Mouse (Mus musculus) embryonic facial prominence, embryonic 14.5 days (tissue): ENCODE results near the gene Dip2b. TPM values are rescaled to one million over a fixed set of nuclear protein-coding genes. Genes with fewer than 3 reads are reported as not detected.

ENCODE experiments used
- ATAC-seq: fragments of 200-750 bp; cut with Nextera tagmentation; 2 replicates; pipeline ENCODE4 v1.8.0; 2017; ENCODE audit warnings: low read depth, moderate number of reproducible peaks, moderate TSS enrichment
- DNase-seq: peaks from one replicate; pipeline ENCODE4 v3.0.0-alpha.2; 2015; ENCODE audit warnings: low spot score
- H3K27ac ChIP-seq: fragments of 300-500 bp; sonication (generic); replicated peaks from 2 replicates; pipeline ENCODE4 v1.5.1; 2014; ENCODE audit warnings: low read depth, mild to moderate bottlenecking, low read length, moderate library complexity
- H3K27me3 ChIP-seq: fragments of 300-500 bp; sonication (generic); replicated peaks from 2 replicates; pipeline ENCODE4 v1.6.1; 2014; ENCODE audit warnings: low read length; ENCODE audit not compliant: control insufficient read depth, insufficient read depth
- H3K36me3 ChIP-seq: fragments of 300-500 bp; sonication (generic); 2 replicates; pipeline ENCODE4 v1.6.1; 2014; ENCODE audit warnings: low read length, mixed read lengths; ENCODE audit not compliant: control insufficient read depth, insufficient read depth
- H3K4me1 ChIP-seq: fragments of 300-500 bp; sonication (generic); 2 replicates; pipeline ENCODE4 v1.6.1; 2014; ENCODE audit warnings: antibody characterized with exemption, low read length; ENCODE audit not compliant: control insufficient read depth, insufficient read depth
- H3K4me2 ChIP-seq: fragments of 300-500 bp; sonication (generic); 2 replicates; pipeline ENCODE4 v1.6.1; 2014; ENCODE audit warnings: low read depth, mild to moderate bottlenecking, low read length, moderate library complexity, mixed read lengths
- H3K4me3 ChIP-seq: fragments of 300-500 bp; sonication (generic); 2 replicates; pipeline ENCODE4 v1.5.1; 2014; ENCODE audit warnings: low read depth, mild to moderate bottlenecking, low read length
- H3K9ac ChIP-seq: fragments of 300-500 bp; sonication (generic); 2 replicates; pipeline ENCODE4 v1.6.1; 2014; ENCODE audit warnings: low read depth, mild to moderate bottlenecking, low read length, moderate library complexity, mixed read lengths
- H3K9me3 ChIP-seq: fragments of 300-500 bp; sonication (generic); 2 replicates; pipeline ENCODE4 v1.6.1; 2016; ENCODE audit warnings: low read length; ENCODE audit not compliant: control insufficient read depth
- WGBS: fragments of 180-500 bp; shearing (Covaris S2); extraction: QIAGEN DNeasy Blood & Tissue Kit; methylation state at CpG from one replicate; pipeline ENCODE4 v1.1.7; 2014; 5-methylcytosine and 5-hydroxymethylcytosine counted together
- polyA plus RNA-seq: library from polyadenylated mRNA; unstranded; fragments of >200 nt; fragmentation: Nextera tagmentation; extraction: Ambion mirVana; gene quantifications from 2 replicates; pipeline ENCODE4 v1.2.1, GENCODE M21; 2014

The Dip2b gene
- polyA plus RNA-seq, 1 experiment from 2014 or later = 15.3 TPM

DNA sequence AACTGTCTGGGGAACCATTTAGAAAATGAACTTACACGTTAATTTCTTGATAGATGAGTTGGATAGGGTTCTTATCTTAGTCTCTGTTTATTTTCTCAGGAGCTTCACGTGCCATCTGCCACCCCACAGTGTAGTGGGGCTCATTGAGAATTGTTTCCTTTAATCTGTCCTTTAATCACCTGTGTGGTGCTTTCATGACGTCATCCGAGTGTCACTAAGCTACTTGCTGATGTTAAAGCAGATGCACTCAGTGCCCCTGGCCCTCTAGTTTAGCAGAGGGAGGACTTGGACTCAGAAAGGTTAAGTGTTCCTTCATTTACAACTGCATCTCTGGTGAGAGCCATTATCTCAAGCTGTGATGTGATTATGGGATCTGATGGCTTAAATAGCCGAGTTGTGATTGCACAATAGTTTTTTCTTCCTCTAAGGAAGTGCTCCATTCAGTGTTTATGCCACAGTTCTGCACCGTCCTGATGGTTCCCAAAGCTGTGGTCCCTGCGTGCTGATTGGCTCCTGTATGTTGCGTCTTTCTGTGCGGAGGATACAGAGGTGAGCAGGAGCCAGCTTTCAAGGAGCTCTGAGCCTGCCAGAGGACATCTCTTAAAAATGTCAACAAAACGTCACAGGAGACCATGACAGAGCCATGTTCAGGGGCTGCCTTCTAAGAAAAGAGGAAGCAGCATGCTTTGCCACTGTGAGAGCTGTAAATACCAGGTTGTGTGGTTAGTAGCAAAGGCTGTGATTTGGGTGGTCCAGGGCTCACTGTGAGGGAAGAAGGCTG is 3.0 kb downstream of the Dip2b start:
- WGBS = 46% methylated on average over 10 of the region's 10 CpGs
- peak overlapping the region; percentile 65 for H3K4me2 ChIP-seq
- no peaks in the 10 kb centered on the region for H3K27me3 ChIP-seq
- no peaks in the 10 kb centered on the region for H3K36me3 ChIP-seq
- peak overlapping the region; percentile 93; the same call in 1 of the 2 replicates for H3K4me3 ChIP-seq
- H3K9me3 ChIP-seq = no peaks in the 10 kb centered on the region
- ATAC-seq = no peak
- H3K4me1 ChIP-seq = peaks cover 32% of the 10 kb centered on the region
- no peak for DNase-seq
- peak overlapping the region; percentile 50 for H3K27ac ChIP-seq
- peak overlapping the region; percentile 34 for H3K9ac ChIP-seq

DNA sequence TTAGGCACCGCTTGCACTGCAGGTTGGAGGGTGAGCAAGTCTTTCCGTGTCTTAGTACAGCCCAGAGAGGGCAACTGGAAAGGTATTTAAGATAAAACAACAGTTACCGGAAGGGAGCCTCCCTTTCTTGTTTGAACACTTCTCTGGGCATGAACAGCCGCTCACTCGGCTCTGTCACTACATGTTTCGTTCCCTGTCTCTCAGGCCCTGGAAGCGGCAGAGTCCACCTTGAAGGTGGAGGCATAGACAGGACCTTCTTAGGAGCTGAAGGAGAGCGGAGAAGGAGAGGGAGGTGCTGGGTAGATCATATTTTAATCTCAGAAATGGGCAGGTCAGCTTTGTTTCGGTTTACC is 3.6 kb downstream of the Dip2b start:
- no peaks in the 10 kb centered on the region for H3K9me3 ChIP-seq
- H3K9ac ChIP-seq = no peak overlapping the region; the same call in 1 of the 2 replicates
- DNase-seq (peak; percentile 30), ATAC-seq (no peak)
- H3K27me3 ChIP-seq = no peaks in the 10 kb centered on the region
- no peaks in the 10 kb centered on the region for H3K36me3 ChIP-seq
- 76% methylated on average over 9 of the region's 9 CpGs for WGBS
- H3K4me3 ChIP-seq = no peak overlapping the region
- peak overlapping the region; percentile 20 for H3K4me2 ChIP-seq
- H3K4me1 ChIP-seq = peaks cover 32% of the 10 kb centered on the region
- peak overlapping the region; percentile 50 for H3K27ac ChIP-seq

DNA sequence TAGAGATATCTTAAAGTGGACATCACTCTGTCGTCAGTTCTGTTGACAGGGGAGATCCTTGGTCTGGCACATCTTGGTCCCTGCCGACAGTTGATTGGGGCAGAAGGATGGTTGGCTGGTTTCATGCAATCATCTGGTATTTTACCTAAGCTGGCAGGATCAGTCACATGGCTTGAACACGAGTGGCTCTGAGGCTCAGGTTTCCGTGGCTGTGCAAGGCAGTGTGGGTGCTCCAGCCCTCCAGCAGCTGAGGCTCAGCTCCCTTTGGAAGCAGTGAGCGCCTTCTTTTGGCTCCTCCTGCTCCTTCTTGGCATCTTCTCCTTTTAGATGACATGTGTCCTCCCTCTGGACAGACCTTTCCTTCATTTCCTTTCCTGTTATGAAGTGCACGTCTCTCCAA is 7.1 kb downstream of the Dip2b start:
- no peaks in the 10 kb centered on the region for H3K9me3 ChIP-seq
- no peak overlapping the region for H3K4me3 ChIP-seq
- no peak for ATAC-seq
- WGBS = 42% methylated on average over 6 of the region's 6 CpGs
- DNase-seq = no peak
- H3K4me2 ChIP-seq = no peak overlapping the region
- peaks cover 9% of the 10 kb centered on the region; the same call in 1 of the 2 replicates for H3K36me3 ChIP-seq
- H3K4me1 ChIP-seq = peaks cover 24% of the 10 kb centered on the region
- no peak overlapping the region for H3K9ac ChIP-seq
- no peak overlapping the region for H3K27ac ChIP-seq
- H3K27me3 ChIP-seq = no peaks in the 10 kb centered on the region

DNA sequence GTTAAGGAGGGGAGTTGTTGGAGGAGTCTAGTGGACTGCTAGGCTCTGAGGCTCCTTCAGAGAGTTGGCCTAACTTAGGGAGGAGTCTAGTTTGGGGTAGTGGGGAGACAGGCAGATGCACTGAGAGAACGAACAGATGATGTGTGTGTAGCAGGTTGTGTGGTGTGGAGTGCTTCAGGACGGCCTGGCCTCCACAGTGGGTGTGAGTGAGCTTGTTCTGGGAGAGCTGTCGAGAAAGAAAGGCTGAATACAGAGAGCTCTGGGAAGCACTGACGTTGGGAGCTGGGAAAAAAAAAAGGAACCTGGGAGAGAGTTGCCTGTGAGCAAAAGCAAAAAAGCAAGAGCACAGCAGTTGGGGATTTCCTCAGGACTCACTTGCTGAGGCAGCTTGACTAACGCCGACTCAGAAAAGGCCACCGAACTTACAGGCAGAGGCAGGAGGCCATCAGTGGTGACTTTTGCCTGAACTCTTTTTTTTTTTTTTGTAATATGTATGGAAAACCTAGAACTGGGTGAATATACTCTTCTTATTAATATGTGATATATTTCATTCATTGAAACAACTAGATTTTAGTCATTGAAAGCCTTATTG is 11.1 kb downstream of the Dip2b start:
- 86% methylated on average over 7 of the region's 7 CpGs for WGBS
- H3K4me2 ChIP-seq = no peak overlapping the region
- H3K27ac ChIP-seq = no peak overlapping the region
- H3K9me3 ChIP-seq = no peaks in the 10 kb centered on the region
- H3K9ac ChIP-seq = no peak overlapping the region
- no peaks in the 10 kb centered on the region for H3K27me3 ChIP-seq
- DNase-seq (no peak), ATAC-seq (no peak)
- peaks cover 9% of the 10 kb centered on the region; the same call in 1 of the 2 replicates for H3K36me3 ChIP-seq
- no peak overlapping the region for H3K4me3 ChIP-seq
- H3K4me1 ChIP-seq = peaks cover 9% of the 10 kb centered on the region; the same call in 1 of the 2 replicates

DNA sequence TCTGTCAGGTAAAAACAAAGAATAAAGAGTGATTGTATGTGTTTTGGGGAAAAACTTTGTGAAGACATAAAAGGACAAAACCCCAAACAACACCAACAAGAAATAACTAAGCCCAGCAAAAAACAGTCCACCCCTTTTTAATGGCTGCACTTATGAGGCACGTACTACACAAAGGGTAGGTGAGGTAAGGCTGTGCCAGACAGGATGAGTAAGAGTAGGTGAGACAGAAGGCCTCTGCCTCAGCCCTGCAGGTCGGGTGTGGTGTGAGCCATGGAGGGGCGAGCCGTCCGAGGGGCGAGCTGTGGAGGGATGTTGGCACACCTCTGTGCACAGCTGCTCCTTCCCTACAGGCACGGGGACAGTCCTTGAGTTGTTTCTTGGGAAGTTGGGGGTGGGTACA is 12.5 kb downstream of the Dip2b start:
- WGBS = 88% methylated on average over 6 of the region's 7 CpGs
- no peak for ATAC-seq
- H3K4me1 ChIP-seq = peaks cover under 1% of the 10 kb centered on the region; the same call in 1 of the 2 replicates

DNA sequence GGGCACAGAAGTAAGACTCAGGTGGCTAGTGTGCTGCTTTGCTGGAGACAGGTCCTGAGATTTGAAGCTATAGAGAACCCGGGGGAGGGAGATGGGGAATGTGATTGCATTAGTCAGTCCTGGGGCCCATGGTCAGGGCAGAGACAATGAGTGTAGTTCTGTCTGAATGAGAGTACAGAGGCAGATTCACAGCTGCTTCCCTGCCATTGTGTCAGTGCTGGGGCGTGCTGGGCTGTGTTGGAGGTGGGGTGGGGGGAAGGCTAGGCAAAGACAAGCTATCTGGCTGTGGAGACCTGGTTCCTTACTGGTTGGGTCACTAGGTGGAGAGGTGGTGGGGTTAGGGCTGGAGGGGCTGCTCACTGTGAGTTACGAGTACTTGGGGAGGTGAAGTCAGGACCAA is 14.3 kb downstream of the Dip2b start:
- ATAC-seq (no peak), DNase-seq (no peak)
- no peak overlapping the region for H3K9ac ChIP-seq
- H3K9me3 ChIP-seq = no peaks in the 10 kb centered on the region
- 73% methylated on average over 3 of the region's 3 CpGs for WGBS
- no peak overlapping the region for H3K4me3 ChIP-seq
- no peaks in the 10 kb centered on the region for H3K4me1 ChIP-seq
- peaks cover 9% of the 10 kb centered on the region; the same call in 1 of the 2 replicates for H3K36me3 ChIP-seq
- H3K4me2 ChIP-seq = no peak overlapping the region
- no peak overlapping the region for H3K27ac ChIP-seq
- no peaks in the 10 kb centered on the region for H3K27me3 ChIP-seq

More for the DNA sequence above, 12.5 kb downstream of the Dip2b start:
- no peaks in the 10 kb centered on the region for H3K27me3 ChIP-seq
- DNase-seq = no peak
- H3K4me2 ChIP-seq = no peak overlapping the region
- no peak overlapping the region for H3K4me3 ChIP-seq
- peaks cover 9% of the 10 kb centered on the region; the same call in 1 of the 2 replicates for H3K36me3 ChIP-seq
- no peaks in the 10 kb centered on the region for H3K9me3 ChIP-seq
- H3K27ac ChIP-seq = no peak overlapping the region
- H3K9ac ChIP-seq = no peak overlapping the region

DNA sequence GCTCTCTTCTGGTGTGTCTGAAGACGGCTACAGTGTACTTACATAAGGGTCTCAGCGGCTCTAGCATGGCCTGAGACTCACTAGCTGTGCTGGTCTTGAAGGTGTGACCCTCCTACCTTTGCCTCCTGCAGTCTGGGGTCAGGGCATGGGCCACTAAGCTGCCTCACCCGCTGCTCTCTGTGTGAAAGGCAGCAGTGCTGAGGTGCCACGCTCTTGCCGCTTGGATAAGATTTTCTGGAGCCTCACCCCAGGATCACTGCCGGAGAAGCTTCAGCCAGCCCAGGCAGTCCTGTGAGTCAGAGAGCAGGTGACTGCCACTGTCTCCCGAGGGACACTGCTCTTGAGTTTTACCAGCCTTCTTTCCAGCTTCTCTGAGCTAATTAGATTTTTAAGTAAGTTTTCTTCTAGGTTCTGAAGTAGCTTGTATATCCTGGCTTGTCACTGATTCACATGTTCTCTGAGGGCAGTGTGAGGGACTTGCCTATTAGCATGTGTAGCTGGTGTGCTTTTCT is 18.0 kb downstream of the Dip2b start:
- 90% methylated on average over 7 of the region's 7 CpGs for WGBS
- H3K9me3 ChIP-seq = no peaks in the 10 kb centered on the region
- no peaks in the 10 kb centered on the region for H3K4me1 ChIP-seq
- no peak overlapping the region for H3K4me2 ChIP-seq
- no peak overlapping the region for H3K9ac ChIP-seq
- no peak for DNase-seq
- no peak overlapping the region for H3K27ac ChIP-seq
- H3K4me3 ChIP-seq = no peak overlapping the region
- no peaks in the 10 kb centered on the region for H3K36me3 ChIP-seq
- H3K27me3 ChIP-seq = no peaks in the 10 kb centered on the region
- no peak for ATAC-seq

DNA sequence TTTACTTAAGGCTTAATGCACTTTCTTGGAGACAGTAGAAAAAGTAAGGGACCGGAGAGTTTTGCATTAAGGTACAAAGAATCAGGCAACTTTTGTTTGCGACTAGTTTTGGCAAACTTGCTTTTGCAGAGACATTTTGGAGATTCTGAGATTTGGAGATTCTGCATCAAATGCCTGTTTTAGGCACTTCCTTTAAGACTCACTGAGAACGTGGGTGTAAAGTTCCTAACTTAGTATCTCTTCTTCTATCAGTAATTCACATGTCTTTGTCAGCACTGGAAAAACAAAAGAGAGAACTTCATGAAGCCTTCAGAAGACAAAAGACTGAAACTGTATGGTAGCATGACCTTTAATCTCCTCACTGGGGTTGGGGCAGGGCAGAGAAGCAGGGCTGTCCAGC is 19.2 kb downstream of the Dip2b start:
- ATAC-seq = no peak
- WGBS = 90% methylated on average over 3 of the region's 3 CpGs
- Histone ChIP-seq H3K4me3 (no peak overlapping the region), H3K27me3 (no peaks in the 10 kb centered on the region), H3K27ac (no peak overlapping the region), H3K9ac (no peak overlapping the region), H3K4me1 (no peaks in the 10 kb centered on the region), H3K36me3 (no peaks in the 10 kb centered on the region), H3K9me3 (no peaks in the 10 kb centered on the region), H3K4me2 (no peak overlapping the region)
- DNase-seq = no peak
